Mouse (Mus musculus): ENCODE results near the gene 2900092C05Rik. TPM values are rescaled to one million over a fixed set of nuclear protein-coding genes. Genes with fewer than 3 reads are reported as not detected.

Gene 2900092C05Rik
- not detected for total RNA-seq (2021)
- long read RNA-seq, experiment 1, result 0 reads
- long read RNA-seq, experiment 2, result 0 reads

- DNase-seq (ENCODE audit: low spot score in 2 of 2), result no peak
Measured at GRCm38 (mm10) chr7:12512217-12512616, at the start of gene 2900092C05Rik. 2900092C05Rik (plus strand) TSS chr7:12512517.

- DNase-seq (ENCODE audit: low spot score in 2 of 2), result peak; percentile 79 to 90
Measured at GRCm38 (mm10) chr7:12478158-12479008, 33.9 kb upstream of the 2900092C05Rik start, which contains the start of gene Zfp606. Zfp606 (plus strand) TSS chr7:12478293.

- DNase-seq (ENCODE audit: low spot score in 2 of 2), result no peak
Measured at GRCm38 (mm10) chr7:12479009-12479346, 33.3 kb upstream of the 2900092C05Rik start.

GRCm38 (mm10) chr7:12479525-12479924 lies 32.8 kb upstream of the 2900092C05Rik start:
- DNase-seq (ENCODE audit: low spot score in 2 of 2), result no peak

GRCm38 (mm10) chr7:12483771-12484170 lies 28.5 kb upstream of the 2900092C05Rik start:
- DNase-seq (ENCODE audit: low spot score in 2 of 2), result no peak

- DNase-seq (ENCODE audit: low spot score in 2 of 2), result no peak
Measured at GRCm38 (mm10) chr7:12485956-12486355, 26.4 kb upstream of the 2900092C05Rik start.

- DNase-seq (ENCODE audit: low spot score in 2 of 2), result no peak
Measured at GRCm38 (mm10) chr7:12486691-12487090, 25.6 kb upstream of the 2900092C05Rik start.

GRCm38 (mm10) chr7:12510913-12511312 lies 1.4 kb upstream of the 2900092C05Rik start:
- DNase-seq (ENCODE audit: low spot score in 2 of 2), result no peak

Other genes with a start within 250 kb of the 2900092C05Rik start
- under 1 TPM in 1 of 2 experiments, not detected in 1; 0.02 TPM for gene Vmn1r81, start 244.2 kb upstream of the 2900092C05Rik start, total RNA-seq (2021)
- not detected for gene Vmn1r82, start 212.1 kb upstream of the 2900092C05Rik start, total RNA-seq (2021)
- gene Vmn1r83, start 183.0 kb upstream of the 2900092C05Rik start, total RNA-seq (2021), result not detected
- gene Vmn1r84, start 143.2 kb upstream of the 2900092C05Rik start, total RNA-seq (2021), result not detected
- gene Zfp551, start 89.8 kb upstream of the 2900092C05Rik start, total RNA-seq (2021), result 10 to 100 TPM; 10.4 to 11.2 TPM
- 10 to 100 TPM; 12.7 to 14.5 TPM for gene Zfp606, start 34.2 kb upstream of the 2900092C05Rik start, total RNA-seq (2021)
- under 1 TPM; 0.02 to 0.05 TPM for gene Vmn2r53, start 96.3 kb downstream of the 2900092C05Rik start, total RNA-seq (2021)
- gene Vmn2r54, start 127.8 kb downstream of the 2900092C05Rik start, total RNA-seq (2021), result not detected
- gene Vmn2r55, start 172.5 kb downstream of the 2900092C05Rik start, total RNA-seq (2021), result not detected
- not detected for gene Vmn2r56, start 222.5 kb downstream of the 2900092C05Rik start, total RNA-seq (2021)

Data from left cerebral cortex, adult 18-20 months (tissue).